Mouse (Mus musculus) lung, postnatal 0 days (tissue): ENCODE results near the gene Syngap1. TPM values are rescaled to one million over a fixed set of nuclear protein-coding genes. Genes with fewer than 3 reads are reported as not detected.

Source experiments
- ATAC-seq: fragments of 200-750 bp; cut with Nextera tagmentation; 2 replicates; pipeline ENCODE4 v1.8.0; 2017; ENCODE audit warnings: moderate library complexity
- DNase-seq: peaks from one replicate; pipeline ENCODE4 v3.0.0-alpha.2; 2016; ENCODE audit warnings: low spot score
- H3K27ac ChIP-seq: fragments of 300-500 bp; sonication (generic); 2 replicates; pipeline ENCODE4 v1.5.1; 2014; ENCODE audit warnings: antibody characterized with exemption, mild to moderate bottlenecking, low read length, mixed read lengths
- H3K27me3 ChIP-seq: fragments of 300-500 bp; sonication (generic); replicated peaks from 2 replicates; pipeline ENCODE4 v1.6.1; 2014; ENCODE audit warnings: low read length, mixed read lengths; ENCODE audit not compliant: insufficient read depth
- H3K36me3 ChIP-seq: fragments of 300-500 bp; sonication (generic); 2 replicates; pipeline ENCODE4 v1.6.1; 2014; ENCODE audit warnings: low read length, mixed read lengths; ENCODE audit not compliant: insufficient read depth
- H3K4me1 ChIP-seq: fragments of 300-500 bp; sonication (generic); 2 replicates; pipeline ENCODE4 v1.6.1; 2014; ENCODE audit warnings: antibody characterized with exemption, low read depth, low read length, mixed read lengths; ENCODE audit not compliant: insufficient read depth
- H3K4me2 ChIP-seq: fragments of 300-500 bp; sonication (generic); replicated peaks from 2 replicates; pipeline ENCODE4 v1.6.1; 2014; ENCODE audit warnings: low read depth, mild to moderate bottlenecking, low read length, moderate library complexity, mixed read lengths
- H3K4me3 ChIP-seq: fragments of 300-500 bp; sonication (generic); 2 replicates; pipeline ENCODE4 v1.5.1; 2014; ENCODE audit warnings: low read depth, low read length
- H3K9ac ChIP-seq: fragments of 300-500 bp; sonication (generic); replicated peaks from 2 replicates; pipeline ENCODE4 v1.6.1; 2014; ENCODE audit warnings: low read depth, mild to moderate bottlenecking
- H3K9me3 ChIP-seq: fragments of 300-500 bp; sonication (generic); 2 replicates; pipeline ENCODE4 v1.6.1; 2016; ENCODE audit warnings: low read length, mixed read lengths
- CTCF ChIP-seq: IDR thresholded peaks from 2 replicates; pipeline ENCODE4 v1.5.1; 2016; ENCODE audit warnings: antibody characterized with exemption, mild to moderate bottlenecking
- EP300 ChIP-seq: IDR thresholded peaks from 2 replicates; pipeline ENCODE4 v1.6.1; 2016; ENCODE audit warnings: antibody characterized with exemption, mild to moderate bottlenecking, control low read depth
- WGBS: fragments of 180-500 bp; shearing (Covaris S2); extraction: QIAGEN DNeasy Blood & Tissue Kit; methylation state at CpG from one replicate; pipeline ENCODE4 v1.1.7; 2014; 5-methylcytosine and 5-hydroxymethylcytosine counted together
- polyA plus RNA-seq: library from polyadenylated mRNA; unstranded; fragments of >200 nt; fragmentation: Nextera tagmentation; extraction: Ambion mirVana; gene quantifications from 2 replicates; pipeline ENCODE4 v1.2.1, GENCODE M21; 2015

Gene Syngap1
- polyA plus RNA-seq, 1 experiment from 2014 or later, result 1.0 TPM

DNA sequence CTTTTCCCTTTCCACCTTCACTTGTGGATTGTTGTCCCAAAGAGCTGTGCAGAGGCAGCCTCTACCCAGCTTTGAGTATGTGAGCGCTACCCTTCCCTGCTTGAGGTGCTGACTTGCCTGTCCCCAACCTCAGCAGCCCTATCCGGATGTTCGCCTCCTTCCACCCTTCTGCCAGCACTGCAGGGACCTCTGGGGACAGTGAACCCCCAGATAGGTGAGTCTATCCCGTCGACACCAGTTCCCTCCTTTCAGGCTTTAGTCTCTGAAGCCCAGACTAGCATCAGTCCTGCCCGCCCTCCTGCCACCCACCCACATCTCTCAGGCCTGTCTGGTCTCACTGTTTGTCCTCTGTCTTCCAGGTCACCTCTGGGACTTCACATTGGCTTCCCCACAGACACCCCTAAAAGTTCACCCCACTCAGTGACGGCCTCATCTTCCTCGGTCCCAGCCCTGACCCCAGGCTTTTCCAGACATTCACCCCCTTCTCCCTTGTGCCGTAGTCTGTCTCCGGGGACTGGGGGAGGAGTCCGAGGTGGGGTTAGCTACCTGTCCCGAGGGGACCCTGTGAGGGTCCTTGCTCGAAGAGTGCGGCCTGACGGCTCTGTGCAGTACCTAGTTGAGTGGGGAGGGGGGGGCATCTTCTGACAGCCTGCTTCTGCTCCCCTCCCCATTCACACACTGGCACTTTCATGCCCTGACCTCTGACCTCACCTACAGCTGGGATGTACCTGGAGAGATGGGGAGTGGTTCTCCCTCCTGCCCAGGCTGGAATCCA is 3.9 kb upstream of the Syngap1 start:
- Histone ChIP-seq H3K4me2 (no peak overlapping the region), H3K9ac (no peak overlapping the region), H3K27ac (no peak overlapping the region), H3K36me3 (no peaks in the 10 kb centered on the region), H3K4me3 (no peak overlapping the region), H3K9me3 (no peaks in the 10 kb centered on the region), H3K4me1 (peaks cover 34% of the 10 kb centered on the region), H3K27me3 (no peaks in the 10 kb centered on the region)
- DNase-seq (no peak), ATAC-seq (no peak)
- WGBS, result 77% methylated on average over 15 of the region's 15 CpGs
- no peak for TF ChIP-seq CTCF
- no peak for TF ChIP-seq EP300

DNA sequence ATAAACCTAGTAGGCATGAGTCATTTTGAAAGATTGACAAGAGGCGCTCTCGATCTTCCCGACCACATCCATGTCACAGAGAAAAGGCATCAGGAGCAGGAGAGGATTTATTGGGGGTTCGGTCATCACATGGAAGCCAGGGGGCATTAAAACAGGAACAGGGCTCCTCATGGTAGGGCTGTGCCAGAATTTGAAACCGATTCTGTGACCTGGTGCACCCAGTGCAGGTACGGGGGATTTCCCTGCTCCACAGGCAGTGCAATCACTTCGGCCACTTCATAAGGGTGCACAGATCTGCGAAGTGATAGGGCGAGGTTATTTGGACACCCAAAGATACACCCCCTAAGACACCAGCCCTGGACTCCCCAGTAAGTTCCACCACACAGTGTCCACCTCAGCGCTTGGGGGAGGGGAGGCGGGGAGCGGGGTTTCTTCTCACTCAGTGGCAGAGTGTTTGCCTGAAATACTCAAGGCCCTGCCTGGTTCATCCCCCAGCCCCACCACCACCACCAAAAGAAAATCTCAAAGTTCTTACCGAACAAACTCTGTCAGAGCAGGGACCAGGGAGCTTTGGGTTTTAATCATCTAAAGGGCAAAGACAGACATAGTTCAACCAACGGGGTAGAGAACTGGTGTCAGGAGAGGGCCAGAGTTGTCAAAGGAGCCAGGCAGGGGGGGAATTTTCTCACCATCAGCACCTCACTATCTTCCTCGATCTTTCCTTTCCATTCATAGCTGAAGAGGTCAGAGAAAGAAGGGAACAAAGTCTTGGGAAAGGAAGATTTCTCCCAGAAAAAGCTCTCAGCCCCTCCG is 3.0 kb upstream of the Syngap1 start:
- ATAC-seq (no peak), DNase-seq (no peak)
- Histone ChIP-seq H3K27ac (peak overlapping the region; percentile 84; the same call in 1 of the 2 replicates), H3K9me3 (no peaks in the 10 kb centered on the region), H3K4me2 (peak overlapping the region; percentile 95), H3K4me1 (peaks cover 32% of the 10 kb centered on the region), H3K27me3 (no peaks in the 10 kb centered on the region), H3K4me3 (peak overlapping the region; percentile 64), H3K36me3 (no peaks in the 10 kb centered on the region), H3K9ac (peak overlapping the region; percentile 60; the same call in 1 of the 2 replicates)
- TF ChIP-seq EP300 (no peak), CTCF (no peak)
- WGBS, result 42% methylated on average over 16 of the region's 16 CpGs

DNA sequence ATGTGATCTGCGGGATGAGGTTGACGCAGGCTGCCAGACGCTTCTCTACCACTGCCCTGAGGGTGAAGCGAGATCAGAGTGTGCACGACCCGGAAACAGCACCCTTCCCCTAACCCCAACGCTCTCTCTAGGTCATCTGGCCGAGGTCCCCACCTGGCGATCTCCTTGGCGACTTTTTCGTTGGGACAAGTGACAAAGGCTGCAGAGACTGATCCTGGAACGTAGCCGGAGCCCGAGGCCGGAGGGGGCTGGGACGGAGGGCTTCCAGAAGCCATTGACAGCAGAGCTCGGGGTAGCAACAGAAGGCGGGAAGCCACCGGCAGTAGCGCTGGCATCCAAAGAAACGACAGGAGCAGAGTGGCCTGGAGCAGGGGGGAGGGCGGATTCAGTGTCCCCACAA is 2.3 kb upstream of the Syngap1 start:
- peak overlapping the region; percentile 84 for H3K27ac ChIP-seq
- no peaks in the 10 kb centered on the region for H3K36me3 ChIP-seq
- H3K27me3 ChIP-seq, result no peaks in the 10 kb centered on the region
- H3K4me3 ChIP-seq, result peak overlapping the region; percentile 64
- TF ChIP-seq CTCF (no peak), EP300 (0 out of 2 replicates have a peak, but pooled peaks have one; percentile 23)
- H3K4me1 ChIP-seq, result peaks cover 28% of the 10 kb centered on the region
- H3K9me3 ChIP-seq, result no peaks in the 10 kb centered on the region
- WGBS, result 2% methylated on average over 22 of the region's 22 CpGs
- H3K9ac ChIP-seq, result peak overlapping the region; percentile 60
- no peak for DNase-seq
- ATAC-seq, result no peak
- H3K4me2 ChIP-seq, result peak overlapping the region; percentile 95

DNA sequence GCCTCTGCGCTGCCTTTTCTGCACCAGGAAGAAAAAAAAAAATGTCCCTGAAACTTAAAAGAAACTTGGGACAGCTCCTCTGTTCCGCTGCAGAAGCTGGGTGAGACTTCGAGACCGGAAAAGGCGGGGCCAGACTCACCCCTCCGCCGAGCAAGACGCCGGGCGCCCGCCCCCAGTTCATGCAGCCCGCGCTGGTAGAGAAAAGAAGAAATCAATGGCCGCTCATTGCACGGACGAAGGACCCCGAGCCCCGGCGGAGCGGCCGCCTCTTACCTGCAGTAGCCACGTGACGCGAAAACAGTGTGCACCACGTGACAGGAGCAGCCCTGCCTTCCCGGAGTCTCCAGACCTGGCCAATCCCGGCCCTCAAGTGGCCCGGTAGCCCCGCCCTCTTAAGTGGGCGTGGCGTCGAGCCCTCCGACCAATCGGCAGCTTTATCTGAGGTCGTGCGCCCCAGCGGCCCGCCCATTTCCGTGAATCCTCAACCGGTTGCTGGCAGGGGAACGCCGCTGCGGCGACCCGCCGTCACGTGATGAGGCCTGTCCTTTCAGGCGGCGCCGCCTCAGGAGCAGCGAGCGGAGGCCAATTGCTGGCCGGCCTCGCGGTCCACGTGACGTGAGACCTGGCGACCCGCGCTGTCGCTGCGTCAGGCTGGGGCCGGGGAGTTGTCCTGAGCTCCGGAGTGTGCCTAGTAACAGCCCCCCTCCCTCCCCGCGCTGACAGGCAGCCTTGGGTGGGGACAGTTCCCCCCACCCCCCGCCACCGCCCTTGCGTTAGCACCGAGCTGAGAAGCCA is 1.7 kb upstream of the Syngap1 start, which contains the start of gene Cuta:
Gene Cuta, minus strand, starts transcription at position 392 of the 795 bp plus-strand sequence.
- H3K27me3 ChIP-seq, result no peaks in the 10 kb centered on the region
- peak within 1 kb of the TSS; percentile 77 for H3K9ac ChIP-seq
- H3K36me3 ChIP-seq, result no peaks in the 10 kb centered on the region
- peak within 1 kb of the TSS; percentile 64 for H3K4me3 ChIP-seq
- ATAC-seq (peak; percentile 96), DNase-seq (peak; percentile 100)
- no peaks in the 10 kb centered on the region for H3K9me3 ChIP-seq
- peak within 1 kb of the TSS; percentile 97 for H3K27ac ChIP-seq
- peaks cover 25% of the 10 kb centered on the region for H3K4me1 ChIP-seq
- TF ChIP-seq EP300, result no peak
- peak; percentile 33; the same call in 1 of the 2 replicates for TF ChIP-seq CTCF
- peak within 1 kb of the TSS; percentile 95 for H3K4me2 ChIP-seq
- WGBS, result 1% methylated on average over 60 of the region's 70 CpGs

GRCm38 (mm10) chr17:26939973-26940300 is 1.1 kb upstream of the Syngap1 start:
- no peaks in the 10 kb centered on the region for H3K9me3 ChIP-seq
- 10% methylated on average over 3 of the region's 3 CpGs for WGBS
- peak overlapping the region; percentile 78 for H3K4me2 ChIP-seq
- no peaks in the 10 kb centered on the region for H3K27me3 ChIP-seq
- peak overlapping the region; percentile 97 for H3K27ac ChIP-seq
- ATAC-seq, result no peak
- peak overlapping the region; percentile 77 for H3K9ac ChIP-seq
- no peak for DNase-seq
- peak overlapping the region; percentile 64 for H3K4me3 ChIP-seq
- H3K36me3 ChIP-seq, result no peaks in the 10 kb centered on the region
- H3K4me1 ChIP-seq, result peaks cover 25% of the 10 kb centered on the region
- TF ChIP-seq EP300 (no peak), CTCF (no peak; the same call in 1 of the 2 replicates)
